Mouse (Mus musculus) T-helper 17 cell (primary cell): ENCODE measurements at regions not wholly inside any gene's neighbourhood (a gene's known extent, or its start where the extent isn't known, plus 50 kb on each side); places are given as distances from the start of the nearest gene placed in this dataset.

Source experiments
- in situ Hi-C, 2 experiments: fragments of 300-600 bp; cut with MboI, MseI; formaldehyde crosslinking; loops; 1 replicate in 1 of 2; 2 replicates in 1 of 2; pipeline ENCODE4 v1.15.1; 2025; ENCODE audit warnings: high pct_unique_total_duplicates in 2 of 2

DNA sequence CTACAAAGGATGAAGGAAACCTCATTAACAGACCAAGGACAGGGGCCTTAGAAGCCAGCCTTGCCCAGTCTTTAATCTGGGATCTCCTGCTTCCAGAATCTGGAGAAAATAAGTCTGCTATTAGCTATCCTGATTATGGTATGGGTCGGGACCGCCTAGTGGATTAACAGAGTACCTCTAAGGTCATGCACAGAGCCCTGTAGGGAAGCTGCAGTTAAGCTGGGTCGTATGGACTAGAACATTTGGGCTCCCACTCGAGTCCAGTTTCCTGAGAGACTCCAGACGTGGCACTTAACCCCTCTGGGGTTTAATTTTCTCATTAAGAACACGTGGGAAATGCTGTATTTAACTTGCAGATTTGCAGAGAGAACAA, 191.5 kb upstream of the Map3k1 start:
- in situ Hi-C loops = no loop called here

DNA sequence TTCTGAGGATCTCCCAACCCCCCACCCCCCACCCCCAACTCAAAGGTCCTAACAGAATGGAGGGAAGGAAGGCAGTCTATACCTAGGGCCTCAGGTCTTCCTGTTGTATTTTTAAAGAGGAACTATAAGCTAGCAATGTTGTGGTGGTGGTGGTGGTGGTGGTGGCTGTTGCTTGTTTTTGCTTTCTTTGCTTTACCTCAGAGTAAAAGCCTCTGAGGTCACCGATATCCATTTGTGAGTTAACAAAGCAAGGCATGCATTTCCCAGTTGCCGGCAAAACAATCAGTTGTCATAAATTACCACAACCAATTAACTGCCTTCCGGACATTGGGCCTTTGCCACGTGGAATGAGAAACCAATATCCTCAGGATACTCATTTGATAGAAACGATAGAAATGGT, 191.9 kb upstream of the Map3k1 start:
- in situ Hi-C loops = no loop called here

DNA sequence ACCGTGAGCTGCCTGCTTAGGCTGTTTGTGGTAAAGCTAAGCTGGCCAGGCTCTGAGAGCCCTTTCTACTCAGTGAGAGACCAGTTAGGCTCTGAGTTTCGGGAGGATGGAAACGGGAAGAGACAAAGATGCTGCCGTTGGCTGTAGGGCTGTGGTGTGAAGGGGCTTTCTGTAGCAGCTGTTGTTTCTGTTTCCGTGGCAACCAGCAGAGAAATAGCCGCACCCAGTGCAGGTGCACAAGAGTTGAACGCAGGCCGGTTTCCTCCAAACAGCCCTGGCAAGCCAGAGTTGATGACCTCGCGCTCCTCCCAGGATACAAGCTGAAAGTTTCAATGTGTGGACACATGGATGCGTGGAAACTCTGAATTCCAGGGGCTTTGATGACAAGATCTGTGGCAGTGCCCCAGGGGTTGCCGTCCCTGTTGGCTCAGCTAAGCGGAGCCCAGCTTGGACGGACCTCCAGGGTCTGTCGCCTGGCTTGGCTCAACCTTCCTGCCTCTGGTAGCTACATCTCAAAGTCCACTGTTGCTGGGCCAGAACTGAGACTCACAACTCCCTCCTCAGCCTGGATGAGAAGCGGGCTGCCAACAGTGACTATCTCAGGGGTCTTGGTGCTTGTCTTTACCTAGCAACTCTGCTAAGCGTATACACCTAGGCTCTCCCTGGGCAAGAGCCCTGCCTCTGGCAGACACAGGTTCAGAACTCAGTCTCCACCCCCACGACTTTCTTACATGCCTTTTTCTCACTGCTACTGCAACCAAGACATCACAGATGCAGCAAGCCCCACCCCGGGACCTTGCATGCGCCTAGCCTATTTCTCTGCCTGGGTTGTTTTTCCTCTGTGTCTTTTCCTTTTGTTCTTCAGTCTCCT, 192.6 kb upstream of the Map3k1 start:
- in situ Hi-C loops = no loop called here

DNA sequence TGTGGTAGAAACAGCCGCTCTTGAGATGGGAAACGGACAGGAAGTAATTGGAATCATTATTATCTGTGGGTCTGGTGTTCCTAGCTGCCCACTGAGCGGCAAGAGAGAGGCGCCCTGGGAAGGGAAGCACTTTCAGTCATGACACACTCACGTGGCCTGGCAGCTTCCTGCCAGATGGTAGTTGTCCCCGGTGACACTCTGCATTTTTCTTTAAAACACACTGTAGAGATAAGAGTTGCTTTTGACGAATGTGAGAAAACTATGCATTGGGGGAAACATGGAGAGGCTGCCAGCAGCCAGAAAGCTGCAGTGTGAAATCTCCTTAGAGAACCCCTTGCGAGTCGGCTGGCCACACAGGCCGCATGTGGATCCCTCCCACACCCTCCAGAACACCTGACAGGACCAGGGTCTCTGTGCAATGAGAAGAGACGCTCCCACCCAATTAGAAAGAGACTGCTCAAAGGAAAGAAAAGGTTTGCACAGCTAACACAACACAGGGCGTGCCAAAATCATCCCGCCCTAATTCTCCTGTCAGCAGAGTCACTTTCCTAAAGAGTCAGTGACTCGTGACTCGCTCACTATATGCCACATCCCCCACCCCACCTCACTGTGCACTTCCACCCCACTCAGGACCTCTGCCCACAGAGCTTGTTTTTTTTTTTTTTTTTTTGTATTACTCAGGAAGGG, 194.0 kb upstream of the Map3k1 start:
- in situ Hi-C loops = no loop called here

DNA sequence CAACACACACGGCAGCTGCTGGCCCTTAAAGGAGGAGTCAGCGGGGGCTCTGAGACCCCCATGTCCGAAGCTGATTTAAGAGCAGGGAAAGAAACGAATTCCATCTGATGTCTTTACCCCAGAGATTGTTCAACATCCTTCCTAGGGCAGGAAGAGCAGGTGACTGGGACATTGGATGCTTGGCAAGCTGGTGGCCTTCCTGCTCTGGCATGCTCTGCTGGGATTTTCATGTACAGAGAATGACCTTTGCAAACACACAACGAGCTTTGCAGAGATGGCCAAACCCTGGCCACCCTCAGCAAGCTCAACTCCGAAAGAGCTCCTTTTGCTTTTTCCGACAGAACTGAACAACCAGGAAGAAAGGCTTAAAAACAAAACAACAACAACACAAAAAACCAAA, 194.7 kb upstream of the Map3k1 start:
- in situ Hi-C loops = no loop called here

DNA sequence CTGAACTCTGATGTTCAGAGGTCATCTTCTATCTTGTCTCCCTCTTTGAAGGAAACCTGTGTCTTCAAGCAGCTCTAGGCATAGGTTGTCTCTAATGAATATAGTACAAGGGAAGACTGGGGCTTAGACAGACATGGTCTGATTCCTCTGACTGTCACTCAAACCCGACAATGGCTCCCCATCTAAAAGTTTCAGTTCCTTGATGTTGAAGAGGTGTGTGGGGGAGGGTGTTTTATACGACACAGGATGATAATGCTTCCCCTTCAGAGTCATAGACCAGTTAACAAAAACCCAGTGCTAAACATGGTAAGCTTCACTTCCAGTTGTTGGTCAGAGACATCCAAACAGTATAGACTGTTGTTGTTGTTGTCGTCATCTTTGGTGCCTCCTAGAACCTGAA, 195.3 kb upstream of the Map3k1 start:
- in situ Hi-C loops = no loop called here

DNA sequence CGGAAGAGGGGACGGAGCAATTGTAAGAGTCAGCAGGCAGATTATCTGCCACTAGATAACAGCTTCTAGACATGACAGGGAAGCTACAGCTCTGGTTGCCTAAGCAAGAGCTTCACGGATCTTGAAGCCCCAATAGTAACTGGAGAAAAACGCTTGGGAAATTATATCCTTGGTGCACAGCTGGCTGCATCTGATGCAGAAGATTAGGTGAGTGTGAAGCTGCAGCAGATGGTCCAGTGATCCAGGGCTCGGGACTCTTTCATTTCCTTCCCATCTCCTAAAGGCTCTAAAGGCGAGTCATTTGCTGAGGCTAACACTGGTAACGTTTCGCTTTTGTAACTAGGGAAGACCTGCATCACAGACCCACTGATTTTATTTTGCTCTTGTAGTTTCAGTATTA, 196.6 kb upstream of the Map3k1 start:
- in situ Hi-C loops = no loop called here

DNA sequence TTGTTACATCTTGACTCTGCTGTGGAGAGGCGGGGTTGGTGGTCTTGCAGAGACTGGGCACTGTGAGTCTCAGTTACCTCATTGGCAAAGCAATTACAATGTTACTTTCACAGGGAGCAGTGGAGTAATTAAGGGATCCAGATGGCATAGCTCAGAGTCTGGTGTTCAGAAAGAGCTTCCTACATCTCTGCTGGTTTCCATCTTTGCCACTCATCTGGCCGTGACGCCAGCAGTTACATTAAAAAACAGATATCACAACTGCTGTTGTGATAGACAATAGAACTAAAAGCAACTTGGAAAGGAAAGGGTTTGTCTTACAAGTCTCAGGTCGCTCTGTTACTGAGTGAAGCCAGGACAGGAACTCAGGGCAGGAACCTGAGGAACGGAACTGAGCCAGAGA, 200.0 kb upstream of the Map3k1 start:
- in situ Hi-C loops = no loop called here

DNA sequence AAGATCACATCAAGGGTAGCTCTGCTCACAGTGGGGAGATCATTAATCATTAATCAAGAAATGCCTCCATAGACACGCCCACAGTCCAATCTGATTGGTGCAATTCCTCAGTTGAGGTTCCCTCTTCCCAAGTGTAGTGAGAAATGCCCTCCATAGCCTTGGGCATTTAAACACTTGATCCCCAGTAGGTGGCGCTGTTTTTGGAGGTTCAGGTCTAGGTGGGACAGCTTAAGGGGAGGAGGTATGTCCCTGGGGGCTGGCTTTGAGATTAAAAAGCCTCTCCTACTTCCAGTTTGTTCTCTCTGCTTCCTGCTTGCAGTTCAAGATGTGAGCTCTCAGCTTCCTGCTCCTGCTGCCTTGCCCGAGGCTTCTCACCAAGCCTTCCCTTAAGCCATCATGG, 200.5 kb upstream of the Map3k1 start:
- in situ Hi-C loops = no loop called here

DNA sequence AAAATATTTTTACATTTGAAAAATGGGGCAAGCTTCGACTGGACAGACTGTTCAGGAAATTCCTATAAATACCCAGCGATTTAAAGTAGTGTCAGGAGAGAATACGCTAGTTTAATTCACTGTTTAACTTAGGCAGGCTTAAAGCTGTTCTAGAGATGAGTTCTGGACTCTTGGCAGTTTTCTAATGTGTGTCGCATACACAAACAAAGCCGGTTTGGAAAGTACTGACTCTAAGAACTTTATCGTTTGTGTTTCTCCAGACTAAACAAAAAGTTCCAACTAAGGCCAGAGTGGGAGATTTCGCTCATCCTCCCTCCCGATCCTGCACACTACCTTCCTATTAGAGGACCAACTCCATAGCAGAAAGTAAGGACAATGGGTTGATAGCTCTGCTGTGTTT, 201.7 kb upstream of the Map3k1 start:
- in situ Hi-C loops = no loop called here

DNA sequence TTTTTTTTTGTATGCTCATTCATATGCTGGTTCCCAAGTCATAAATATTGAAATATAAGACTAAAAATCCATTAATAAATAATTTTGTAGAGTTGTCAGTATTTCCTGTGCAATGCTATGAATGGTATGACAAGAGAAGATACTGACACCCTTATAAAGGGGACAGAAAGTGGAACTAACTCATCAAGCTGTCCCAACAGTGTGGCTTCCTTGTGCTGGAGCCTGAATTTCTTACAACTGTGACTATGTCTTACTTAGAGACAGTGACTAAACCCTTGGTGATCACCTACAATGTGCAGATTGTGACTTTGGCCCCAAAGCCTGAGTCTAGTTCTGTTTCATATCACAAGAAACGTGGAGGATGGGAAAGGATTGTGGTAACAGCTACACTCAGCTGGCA, 203.8 kb upstream of the Map3k1 start:
- in situ Hi-C loops = no loop called here

DNA sequence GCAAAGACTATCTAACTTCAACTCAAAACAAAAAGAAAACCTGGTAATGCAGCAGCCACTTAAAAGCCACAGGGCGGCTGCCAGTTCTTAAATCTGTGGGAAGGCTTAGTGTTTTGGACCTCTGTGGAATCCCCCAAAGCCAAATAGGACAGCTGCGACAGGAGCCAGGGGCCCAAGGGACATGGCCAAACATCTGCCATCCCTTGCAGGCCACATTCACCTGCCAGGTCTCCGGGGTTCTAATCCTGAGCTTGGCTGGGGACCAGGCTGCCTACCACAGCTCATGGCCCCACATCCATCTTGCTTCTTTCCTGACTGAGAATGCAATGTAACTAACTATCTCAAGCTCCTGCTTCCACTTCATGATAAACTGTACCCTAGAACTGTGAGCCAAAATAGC, 206.3 kb upstream of the Map3k1 start:
- in situ Hi-C loops = no loop called here

DNA sequence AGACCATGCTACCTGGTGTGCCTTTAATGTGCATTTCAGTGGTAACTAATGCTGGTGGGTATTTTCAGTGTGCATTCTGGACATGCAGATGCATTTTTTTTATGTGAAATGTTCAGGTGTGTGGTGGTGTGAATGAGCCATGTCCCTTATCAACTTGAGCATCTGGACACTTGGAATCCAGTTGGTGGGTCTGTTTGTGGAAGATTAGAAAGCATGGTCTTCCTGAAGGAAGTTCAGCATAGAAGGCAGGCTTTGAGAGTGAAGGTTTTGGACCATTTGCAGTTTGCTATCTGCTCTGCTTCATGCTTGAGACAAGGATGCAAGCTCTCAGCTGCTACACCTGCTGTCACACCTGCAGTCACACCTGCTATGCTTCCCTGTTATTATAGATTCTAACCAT, 207.5 kb upstream of the Map3k1 start:
- in situ Hi-C loops = no loop called here

DNA sequence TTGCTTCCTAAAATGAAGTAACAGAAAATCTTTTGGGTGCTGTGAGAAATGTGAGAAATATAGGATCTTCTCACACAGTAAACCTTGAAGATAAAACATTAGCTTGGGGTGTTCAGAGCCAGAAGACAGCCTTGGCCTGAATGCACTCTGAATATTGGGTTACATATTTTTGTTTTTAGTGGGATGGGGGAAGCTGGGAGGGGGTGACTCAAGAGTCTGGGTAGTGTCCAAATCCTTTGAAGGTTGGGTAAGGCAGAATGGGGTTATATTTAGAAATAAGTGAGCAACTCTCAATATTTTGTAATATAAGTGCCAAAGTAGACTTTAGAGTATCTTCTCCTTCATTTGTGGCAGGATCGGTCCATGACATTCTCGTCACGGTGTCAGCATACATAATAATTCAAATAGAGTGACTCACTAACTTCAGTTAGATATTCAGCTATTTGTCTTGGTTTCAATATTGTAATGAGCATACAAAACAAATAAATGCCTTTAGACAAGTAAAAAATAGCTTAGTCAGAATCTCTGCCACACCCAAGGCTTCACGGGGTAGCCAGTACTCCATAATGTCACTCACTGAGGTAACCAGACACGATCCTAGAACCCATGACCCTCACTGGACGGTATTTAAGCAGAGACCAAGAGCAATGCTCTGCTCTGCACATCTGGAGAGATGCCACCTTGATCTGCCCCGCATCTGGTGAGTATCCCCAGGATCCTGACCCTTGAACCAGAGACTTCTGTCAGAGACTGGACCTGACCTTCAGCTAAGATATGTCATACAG, 209.9 kb upstream of the Map3k1 start:
- in situ Hi-C loops = no loop called here

DNA sequence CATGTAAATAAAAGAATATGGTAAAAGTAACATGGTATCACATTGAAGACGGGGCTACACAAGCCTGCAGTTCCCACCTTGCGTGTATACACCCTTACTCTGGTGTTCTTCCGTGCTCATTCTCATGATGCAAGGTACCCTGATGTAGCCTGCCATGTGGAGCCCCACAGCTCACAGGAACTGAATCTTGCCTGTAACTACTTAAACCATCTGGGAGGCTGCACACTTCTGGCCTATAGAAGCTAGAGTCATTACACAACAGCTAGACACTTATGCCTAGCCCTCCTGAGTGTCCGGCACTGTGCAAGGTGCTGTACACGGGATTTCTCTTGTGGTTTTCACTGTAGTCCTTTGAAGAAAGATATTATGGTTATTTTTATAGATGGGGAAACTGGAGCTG, 210.8 kb upstream of the Map3k1 start:
- in situ Hi-C loops = no loop called here

DNA sequence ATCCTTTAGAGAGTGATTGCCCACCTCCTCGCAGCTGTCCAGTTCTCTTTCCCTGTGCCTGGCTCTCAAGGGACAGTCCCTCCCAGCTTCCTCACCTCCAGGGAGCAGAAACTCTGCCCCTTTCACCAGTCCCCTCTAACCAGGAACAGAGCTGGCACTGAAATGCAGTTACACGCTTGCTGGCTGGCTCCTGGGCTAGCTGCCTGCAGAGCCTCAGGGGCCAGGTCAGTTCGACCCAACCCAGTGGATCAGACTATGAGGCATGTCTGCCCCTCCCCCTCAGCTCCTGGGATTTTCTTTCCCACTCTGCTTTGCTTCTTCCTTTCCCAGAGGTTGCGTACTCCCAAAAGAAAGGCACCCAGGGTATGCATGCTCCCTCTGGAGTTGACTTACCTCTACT, 214.4 kb upstream of the Map3k1 start:
- in situ Hi-C loops = no loop called here

DNA sequence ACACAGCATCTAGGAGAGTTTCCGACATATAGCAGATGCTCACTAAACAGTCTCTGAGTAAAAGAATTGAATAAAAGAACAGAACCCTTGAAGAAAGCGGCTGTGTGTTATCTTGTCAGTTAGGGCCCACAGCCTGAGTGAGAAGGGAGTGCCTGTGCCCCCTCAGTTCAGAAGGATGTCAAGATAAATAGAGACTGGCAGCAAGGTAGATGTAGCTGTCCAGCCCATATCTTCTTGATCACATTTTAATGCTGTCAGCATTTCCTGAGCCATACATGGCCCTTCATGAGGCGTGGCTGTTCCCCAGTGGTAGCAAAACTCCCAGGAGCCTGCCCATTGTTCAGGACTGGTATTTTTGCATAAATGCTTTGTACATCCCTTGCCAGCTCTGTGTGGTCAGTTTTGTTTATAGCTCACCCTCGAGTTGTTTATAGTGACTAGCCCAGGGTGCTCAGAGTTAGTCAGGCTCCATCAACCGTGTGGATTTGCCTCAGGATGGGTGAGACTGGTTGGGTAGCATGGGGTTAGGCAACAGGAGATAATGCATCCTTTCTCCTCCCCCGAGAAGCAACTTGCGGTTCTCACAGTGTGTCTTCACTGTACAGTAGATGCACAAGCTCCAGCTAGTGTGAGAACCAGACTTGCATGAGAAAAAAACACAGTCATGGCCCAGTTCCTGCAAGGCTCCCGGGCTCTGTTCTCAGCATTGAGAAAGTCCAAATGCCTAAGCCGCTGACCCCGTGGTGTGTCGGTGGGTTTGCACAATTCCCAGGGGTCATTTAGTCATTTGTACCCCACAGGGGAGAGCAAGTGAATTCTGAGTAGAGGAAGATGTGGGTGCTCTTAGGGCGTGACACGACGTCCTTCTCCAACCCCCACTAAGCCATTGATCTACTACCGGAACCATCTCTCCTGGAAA, 216.1 kb upstream of the Map3k1 start:
- in situ Hi-C loops = no loop called here

DNA sequence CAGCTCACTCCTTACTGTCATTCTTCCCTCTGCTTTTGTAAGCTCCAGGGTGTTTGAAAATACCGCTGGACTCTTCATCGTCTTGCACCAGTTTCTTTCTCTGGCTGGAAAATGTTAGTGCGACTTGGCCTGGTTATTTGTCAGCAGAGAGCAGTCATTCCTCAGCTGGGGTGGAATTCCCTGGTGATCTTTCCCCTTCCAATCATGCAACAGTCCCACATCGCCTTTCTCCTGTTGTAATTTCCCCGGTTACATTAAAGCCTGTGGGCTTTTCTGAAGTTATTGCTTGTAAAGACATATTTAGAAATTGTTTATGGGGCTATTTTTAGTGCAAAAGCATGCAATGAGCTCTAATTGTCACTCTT, 216.8 kb upstream of the Map3k1 start:
- in situ Hi-C loops = no loop called here

DNA sequence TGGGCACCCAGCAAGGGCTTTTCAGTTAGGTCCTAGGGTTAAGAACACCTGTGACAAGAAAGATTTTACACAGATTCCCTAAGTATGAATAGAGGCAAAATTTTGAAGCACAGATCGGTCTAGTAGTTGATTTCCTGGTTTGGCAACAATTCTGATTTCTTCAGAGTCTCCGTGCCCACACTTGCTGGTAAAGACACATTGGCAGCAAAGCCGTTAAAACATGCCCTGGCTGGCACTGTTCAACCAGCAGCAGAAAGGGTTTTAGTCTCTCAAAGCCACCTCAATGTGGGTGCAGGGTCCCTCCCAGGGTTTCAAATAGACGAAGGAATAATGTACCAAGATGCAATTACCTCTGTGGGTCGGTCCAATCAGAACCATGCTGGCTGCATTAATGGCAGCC, 218.9 kb upstream of the Map3k1 start:
- in situ Hi-C loops = no loop called here

DNA sequence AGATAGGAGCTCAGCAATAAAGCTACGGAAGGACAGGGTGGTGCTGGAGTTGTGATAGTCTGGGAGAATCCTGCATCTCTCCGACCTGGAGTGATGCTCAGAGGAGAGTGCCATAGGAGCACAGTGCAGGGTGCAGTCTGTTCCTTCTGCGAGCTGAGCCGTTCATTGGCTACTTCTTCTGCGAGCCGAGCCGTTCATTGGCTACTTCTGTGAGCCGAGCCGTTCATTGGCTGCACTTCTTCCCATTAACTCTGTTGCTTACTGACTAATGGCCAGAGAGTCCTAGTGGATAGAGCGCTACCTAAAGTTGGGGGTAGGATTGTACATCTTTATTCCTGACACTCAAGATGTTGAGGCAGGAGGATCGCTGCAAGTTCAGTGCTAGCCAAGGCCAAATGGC, 222.3 kb upstream of the Map3k1 start:
- in situ Hi-C loops = no loop called here

DNA sequence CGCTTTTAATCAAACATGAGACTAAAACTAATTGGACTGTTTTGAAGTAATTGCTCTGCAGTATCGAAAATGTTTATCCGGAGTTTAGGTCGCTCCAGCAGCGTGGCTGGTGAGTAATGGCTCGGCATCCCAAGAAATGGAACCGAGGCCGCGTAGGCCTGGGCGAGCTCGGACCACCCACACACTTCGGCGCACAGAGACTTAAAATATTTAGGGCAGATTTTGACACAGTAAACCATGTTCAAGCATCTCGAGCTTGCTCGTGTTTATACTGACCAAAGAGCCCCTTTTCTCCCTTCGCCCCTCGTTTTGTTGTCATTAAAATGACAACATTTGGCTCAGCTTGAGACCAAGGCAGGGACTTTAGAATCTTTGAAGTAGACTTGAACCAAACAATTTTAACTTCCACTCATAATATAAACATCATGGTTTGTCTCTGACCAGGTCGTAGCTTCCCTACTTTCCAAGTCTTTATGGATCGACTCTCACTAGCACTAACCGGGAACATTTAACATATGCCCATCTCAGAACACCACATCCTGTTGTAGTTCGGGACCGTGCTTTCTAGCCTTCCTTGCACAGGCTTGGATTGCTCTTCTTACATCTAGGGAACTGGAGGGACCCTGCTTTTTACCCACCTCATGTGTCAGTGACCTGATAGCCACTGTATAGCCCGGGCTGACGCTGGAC, 223.0 kb upstream of the Map3k1 start:
- in situ Hi-C loops = no loop called here
